Mouse (Mus musculus): Measurements from ENCODE around the gene Gm21887.
"Not testable (repeated sequence)": the region's sequence is repeated elsewhere in the genome, so short reads cannot be mapped to it uniquely, and the experiment has no call there.

The Gm21887 gene

DNA sequence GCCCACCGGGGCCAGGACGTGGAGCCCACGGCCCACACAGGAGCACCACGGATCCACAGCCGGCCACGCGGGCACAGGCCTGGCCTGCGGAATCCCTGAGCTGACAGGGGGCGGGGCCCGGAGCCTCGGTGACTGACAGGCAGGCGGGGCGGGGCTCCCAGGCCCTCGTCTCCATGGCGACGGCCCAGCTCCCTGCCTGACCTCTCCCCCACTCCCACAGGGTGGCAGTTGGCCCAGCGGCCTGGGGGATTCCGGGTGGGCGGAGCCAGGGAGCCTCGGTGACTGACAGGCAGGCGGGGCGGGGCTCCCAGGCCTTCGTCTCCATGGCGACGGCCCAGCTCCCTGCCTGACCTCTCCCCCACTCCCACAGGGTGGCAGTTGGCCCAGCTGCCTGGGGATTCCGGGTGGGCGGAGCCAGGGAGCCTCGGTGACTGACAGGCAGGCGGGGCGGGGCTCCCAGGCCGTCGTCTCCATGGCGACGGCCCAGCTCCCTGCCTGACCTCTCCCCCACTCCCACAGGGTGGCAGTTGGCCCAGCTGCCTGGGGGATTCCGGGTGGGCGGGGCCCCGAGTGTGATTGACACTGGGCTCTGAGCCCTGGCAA, 11.5 kb upstream of the Gm21887 start:
- peak; percentile 87 for DNase-seq (ENCODE audit: low spot score)

DNA sequence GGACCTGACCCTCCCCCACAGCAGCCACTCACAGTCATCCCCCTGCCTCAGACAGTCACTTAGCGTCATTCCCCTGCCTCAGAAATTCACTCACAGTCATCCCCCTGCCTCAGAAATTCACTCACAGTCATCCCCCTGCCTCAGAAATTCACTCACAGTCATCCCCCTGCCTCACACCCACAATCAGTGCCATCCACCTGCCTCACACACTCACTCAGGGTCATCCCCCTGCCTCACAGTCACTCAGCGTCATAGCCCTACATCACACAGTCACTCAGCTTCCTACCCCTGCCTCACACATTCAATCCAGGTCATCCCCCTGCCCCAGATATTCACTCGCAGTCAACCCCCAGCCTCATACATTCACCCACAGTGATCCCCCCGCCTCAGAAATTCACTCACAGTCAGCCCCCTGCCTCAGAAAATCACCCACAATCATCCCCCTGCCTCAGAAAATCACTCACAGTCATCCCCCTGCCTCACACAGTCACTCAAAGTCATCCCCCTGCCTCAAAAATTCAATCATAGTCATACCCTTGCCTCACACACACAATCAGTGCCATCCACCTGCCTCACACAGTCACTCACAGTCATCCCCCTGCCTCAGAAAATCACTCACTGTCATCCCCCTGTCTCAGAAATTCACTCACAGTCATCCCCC, 10.8 kb upstream of the Gm21887 start:
- not testable (repeated sequence) for DNase-seq (ENCODE audit: low spot score)

GRCm38 (mm10) chrX:169999226-169999883, 10.1 kb upstream of the Gm21887 start:
- not testable (repeated sequence) for DNase-seq (ENCODE audit: low spot score)

DNA sequence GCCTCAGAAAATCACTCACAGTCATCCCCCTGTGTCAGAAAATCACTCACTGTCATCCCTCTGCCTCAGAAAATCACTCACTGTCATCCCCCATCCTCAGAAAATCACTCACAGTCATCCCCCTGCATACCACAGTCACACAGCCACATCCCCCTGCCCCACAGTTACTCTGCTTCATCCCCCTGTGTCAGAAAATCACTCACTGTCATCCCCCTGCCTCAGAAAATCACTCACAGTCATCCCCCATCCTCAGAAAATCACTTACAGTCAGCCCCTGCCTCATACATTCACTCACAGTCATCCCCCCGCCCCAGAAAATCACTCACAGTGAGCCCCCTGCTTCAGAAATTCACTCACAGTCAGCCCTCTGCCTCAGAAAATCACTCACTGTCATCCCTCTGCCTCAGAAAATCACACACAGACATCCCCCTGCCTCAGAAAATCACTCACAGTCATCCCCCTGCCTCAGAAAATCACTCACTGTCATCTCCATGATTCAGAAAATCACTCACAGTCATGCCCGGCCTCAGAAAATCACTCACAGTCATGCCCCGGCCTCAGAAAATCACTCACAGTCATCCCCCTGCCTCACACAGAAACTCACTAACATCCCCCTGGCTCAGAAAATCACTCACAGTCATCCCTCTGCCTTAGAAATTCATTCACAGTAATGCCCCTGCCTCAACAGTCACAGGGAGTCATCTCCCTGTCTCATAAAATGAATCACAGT, 9.4 kb upstream of the Gm21887 start:
- not testable (repeated sequence) for DNase-seq (ENCODE audit: low spot score)

- not testable (repeated sequence) for DNase-seq (ENCODE audit: low spot score)
Observed at GRCm38 (mm10) chrX:170000642-170001387, 8.6 kb upstream of the Gm21887 start.

DNA sequence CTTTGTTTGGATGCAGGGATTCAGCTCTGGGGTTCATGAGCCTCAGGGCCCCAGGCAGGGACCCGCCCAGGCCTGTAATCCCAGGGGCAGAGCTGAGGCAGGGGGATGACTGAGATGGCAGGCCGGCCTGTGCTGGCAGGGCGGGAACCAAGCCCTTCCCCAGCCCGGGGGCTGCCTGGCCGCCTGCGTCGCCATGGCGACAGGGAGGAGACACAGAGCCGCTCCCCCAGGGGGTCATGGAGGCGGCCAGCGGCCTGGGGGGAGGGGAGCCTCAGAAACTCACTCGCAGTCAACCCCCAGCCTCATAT, 8.1 kb upstream of the Gm21887 start:
- DNase-seq (ENCODE audit: low spot score): not testable (repeated sequence)

DNA sequence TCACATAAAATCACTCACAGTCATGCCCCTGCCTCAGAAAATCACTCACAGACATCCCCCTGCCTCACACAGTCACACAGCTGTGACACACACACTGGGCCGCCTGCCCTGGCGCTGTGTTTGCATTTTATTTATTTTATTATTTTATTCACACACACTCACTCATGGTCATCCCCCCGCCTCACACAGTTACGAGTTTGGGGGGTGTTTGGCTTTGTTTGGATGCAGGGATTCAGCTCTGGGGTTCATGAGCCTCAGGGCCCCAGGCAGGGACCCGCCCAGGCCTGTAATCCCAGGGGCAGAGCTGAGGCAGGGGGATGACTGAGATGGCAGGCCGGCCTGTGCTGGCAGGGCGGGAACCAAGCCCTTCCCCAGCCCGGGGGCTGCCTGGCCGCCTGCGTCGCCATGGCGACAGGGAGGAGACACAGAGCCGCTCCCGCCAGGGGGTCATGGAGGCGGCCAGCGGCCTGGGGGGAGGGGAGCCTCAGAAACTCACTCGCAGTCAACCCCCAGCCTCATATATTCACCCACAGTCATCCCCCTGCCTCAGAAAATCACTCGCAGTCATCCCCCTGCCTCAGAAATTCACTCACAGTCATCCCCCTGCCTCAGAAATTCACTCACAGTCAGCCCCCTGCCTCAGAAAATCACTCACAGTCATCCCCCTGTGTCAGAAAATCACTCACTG, 6.8 kb upstream of the Gm21887 start:
- DNase-seq (ENCODE audit: low spot score): not testable (repeated sequence)

DNA sequence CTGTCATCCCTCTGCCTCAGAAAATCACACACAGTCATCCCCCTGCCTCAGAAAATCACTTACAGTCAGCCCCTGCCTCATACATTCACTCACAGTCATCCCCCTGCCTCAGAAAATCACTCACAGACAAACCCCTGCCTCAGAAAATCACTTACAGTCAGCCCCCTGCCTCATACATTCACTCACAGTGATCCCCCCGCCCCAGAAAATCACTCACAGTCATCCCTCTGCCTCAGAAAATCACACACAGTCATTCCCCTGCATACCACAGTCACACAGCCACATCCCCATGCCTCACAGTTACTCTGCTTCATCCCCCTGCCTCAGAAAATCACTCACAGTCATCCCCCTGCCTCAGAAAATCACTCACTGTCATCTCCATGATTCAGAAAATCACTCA, 5.9 kb upstream of the Gm21887 start:
- not testable (repeated sequence) for DNase-seq (ENCODE audit: low spot score)

- not testable (repeated sequence) for DNase-seq (ENCODE audit: low spot score)
Observed at GRCm38 (mm10) chrX:170004236-170004635, 5.2 kb upstream of the Gm21887 start.

DNA sequence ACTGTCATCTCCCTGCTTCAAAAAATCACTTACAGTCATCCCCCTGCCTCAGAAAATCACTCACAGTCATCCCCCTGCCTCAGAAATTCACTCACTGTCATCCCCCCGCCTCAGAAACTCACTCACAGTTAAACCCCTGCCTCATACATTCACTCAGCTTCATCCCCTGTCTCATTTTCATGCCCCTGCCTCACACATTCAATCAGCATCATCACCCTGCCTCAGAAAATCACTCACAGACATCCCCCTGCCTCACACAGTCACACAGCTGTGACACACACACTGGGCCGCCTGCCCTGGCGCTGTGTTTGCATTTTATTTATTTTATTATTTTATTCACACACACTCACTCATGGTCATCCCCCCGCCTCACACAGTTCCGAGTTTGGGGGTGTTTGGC, 4.7 kb upstream of the Gm21887 start:
- DNase-seq (ENCODE audit: low spot score): not testable (repeated sequence)

DNA sequence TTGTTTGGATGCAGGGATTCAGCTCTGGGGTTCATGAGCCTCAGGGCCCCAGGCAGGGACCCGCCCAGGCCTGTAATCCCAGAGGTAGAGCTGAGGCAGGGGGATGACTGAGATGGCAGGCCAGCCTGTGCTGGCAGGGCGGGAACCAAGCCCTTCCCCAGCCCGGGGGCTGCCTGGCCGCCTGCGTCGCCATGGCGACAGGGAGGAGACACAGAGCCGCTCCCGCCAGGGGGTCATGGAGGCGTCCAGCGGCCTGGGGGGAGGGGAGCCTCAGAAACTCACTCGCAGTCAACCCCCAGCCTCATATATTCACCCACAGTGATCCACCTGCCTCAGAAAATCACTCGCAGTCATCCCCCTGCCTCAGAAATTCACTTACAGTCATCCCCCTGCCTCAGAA, 4.3 kb upstream of the Gm21887 start:
- not testable (repeated sequence) for DNase-seq (ENCODE audit: low spot score)

DNA sequence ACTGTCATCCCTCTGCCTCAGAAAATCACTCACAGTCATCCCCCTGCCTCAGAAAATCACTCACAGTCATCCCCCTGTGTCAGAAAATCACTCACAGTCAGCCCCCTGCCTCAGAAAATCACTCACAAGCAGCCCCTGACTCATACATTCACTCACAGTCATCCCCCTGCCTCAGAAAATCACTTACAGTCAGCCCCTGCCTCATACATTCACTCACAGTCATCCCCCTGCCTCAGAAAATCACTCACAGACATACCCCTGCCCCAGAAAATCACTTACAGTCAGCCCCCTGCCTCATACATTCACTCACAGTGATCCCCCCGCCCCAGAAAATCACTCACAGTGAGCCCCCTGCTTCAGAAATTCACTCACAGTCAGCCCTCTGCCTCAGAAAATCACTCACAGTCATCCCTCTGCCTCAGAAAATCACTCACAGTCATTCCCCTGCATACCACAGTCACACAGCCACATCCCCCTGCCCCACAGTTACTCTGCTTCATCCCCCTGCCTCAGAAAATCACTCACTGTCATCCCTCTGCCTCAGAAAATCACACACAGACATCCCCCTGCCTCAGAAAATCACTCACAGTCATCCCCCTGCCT, 3.7 kb upstream of the Gm21887 start:
- not testable (repeated sequence) for DNase-seq (ENCODE audit: low spot score)

GRCm38 (mm10) chrX:170006694-170007247, 2.7 kb upstream of the Gm21887 start:
- DNase-seq (ENCODE audit: low spot score): not testable (repeated sequence)

- not testable (repeated sequence) for DNase-seq (ENCODE audit: low spot score)
Observed at GRCm38 (mm10) chrX:170007375-170008178, 1.9 kb upstream of the Gm21887 start.

DNA sequence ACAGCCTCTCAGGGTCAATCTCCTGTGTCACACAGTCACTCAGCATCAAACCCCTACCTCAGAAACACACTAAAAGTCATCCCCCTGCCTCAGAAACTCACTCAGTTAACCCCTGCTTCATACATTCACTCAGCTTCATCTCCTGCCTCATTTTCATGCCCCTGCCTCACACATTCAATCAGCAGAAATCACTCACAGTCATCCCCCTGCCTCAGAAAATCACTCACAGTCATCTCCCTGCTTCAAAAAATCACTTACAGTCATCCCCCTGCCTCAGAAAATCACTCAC, 1.3 kb upstream of the Gm21887 start:
- not testable (repeated sequence) for DNase-seq (ENCODE audit: low spot score)

DNA sequence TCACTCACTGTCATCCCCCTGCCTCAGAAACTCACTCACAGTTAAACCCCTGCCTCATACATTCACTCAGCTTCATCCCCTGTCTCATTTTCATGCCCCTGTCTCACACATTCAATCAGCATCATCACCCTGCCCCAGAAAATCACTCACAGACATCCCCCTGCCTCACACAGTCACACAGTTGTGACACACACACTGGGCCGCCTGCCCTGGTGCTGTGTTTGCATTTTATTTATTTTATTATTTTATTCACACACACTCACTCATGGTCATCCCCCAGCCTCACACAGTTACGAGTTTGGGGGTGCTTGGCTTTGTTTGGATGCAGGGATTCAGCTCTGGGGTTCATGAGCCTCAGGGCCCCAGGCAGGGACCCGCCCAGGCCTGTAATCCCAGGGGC, 875 bp upstream of the Gm21887 start:
- DNase-seq (ENCODE audit: low spot score): not testable (repeated sequence)

DNA sequence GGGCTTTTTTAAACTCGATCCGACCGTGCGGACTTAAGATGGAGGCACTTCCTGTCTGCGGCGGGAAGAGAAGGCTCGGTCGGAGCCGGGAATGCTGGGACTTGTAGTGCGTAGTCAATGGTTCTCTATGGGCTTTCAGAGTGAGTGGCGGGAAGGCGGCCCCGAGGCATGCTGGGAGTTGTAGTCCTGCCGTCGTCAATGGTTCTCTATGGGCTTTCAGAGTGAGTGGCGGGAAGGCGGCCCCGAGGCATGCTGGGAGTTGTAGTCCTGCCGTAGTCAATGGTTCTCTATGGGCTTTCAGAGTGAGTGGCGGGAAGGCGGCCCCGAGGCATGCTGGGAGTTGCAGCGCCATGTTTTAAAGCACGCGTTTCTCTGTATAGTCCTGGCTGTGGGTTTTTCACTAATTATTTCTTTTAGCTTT, 352 bp downstream of the Gm21887 start:
- DNase-seq (ENCODE audit: low spot score): peak; percentile 100

DNA sequence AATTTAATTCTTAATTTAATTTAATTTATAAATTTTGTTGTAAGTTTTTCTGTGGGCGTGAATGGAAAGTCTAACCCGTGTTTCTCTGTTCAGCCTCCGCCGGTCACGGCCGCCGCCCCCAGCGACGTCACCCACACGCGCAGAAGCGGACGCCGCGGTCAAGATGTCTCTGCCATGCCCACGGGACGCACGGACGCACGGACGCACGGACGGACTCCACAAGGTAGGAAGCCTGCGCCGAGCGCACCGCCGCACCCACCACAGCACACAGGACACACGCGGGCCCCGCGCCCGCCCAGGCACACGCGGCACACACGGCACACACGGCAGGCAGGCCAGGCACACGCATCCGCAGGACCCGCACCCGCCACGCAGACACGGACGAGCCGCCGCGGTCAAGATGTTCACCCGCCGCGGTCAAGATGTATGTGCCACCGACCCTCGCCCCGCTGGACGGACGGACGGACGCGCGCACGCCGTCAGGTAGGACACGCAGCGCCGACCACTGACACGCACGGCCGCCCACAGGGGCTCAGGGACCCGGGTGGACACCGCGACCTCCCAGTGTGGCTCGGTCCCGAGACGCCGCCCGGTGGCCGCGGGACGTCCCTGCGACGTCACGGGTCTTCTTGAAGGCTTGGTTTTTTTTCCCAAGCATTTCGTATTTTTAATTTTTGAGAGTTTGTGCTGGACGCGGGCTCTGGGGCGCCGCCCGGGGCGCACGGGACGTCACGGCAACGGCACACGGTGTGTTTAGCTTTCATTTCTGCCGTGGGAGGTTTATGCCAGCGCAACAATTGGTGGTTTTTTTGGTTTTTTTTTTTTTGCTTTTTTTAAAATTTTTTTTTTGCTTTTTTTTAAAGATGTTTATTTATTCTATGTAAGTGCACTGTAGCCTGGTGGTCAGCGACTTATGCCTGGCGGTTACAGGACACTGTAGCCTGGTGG, 1.4 kb downstream of the Gm21887 start:
- DNase-seq (ENCODE audit: low spot score): not testable (repeated sequence)

DNA sequence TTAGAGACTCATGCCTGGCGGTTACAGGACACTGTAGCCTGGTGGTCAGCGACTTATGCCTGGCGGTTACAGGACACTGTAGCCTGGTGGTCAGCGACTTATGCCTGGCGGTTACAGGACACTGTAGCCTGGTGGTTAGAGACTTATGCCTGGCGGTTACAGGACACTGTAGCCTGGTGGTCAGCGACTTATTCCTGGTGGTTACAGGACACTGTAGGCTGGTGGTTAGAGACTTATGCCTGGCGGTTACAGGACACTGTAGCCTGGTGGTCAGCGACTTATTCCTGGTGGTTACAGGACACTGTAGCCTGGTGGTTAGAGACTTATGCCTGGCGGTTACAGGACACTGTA, 2.0 kb downstream of the Gm21887 start:
- not testable (repeated sequence) for DNase-seq (ENCODE audit: low spot score)
